Mouse (Mus musculus): ENCODE data around the gene Ranbp3l. TPM values are rescaled to one million over a fixed set of nuclear protein-coding genes. Genes with fewer than 3 reads are reported as not detected.

The Ranbp3l gene
- total and polyA plus RNA-seq, 2 experiments from 2014 or later = 0.14 TPM; not detected in 1

- TF ChIP-seq EP300 (IDR thresholded peaks at IDR 0.05; ENCODE audit: low read depth) = no peak
- TF ChIP-seq CTCF (IDR thresholded peaks at IDR 0.05; ENCODE audit: low read depth) = no peak
- no peaks in the 10 kb centered on the region for H3K36me3 ChIP-seq (replicated peaks; ENCODE audit: control insufficient read depth, insufficient read depth, low read length)
- ATAC-seq (ENCODE audit: insufficient read depth, low read depth) = peak; percentile 29
- peak overlapping the region; percentile 96 for H3K27ac ChIP-seq (ENCODE audit: low read depth)
- WGBS = under 1% methylated on average over 55 of the region's 66 CpGs
- peak overlapping the region; percentile 93 for H3K9ac ChIP-seq (replicated peaks; ENCODE audit: low read depth, low read length)
- peak overlapping the region; percentile 90 for H3K4me2 ChIP-seq (ENCODE audit: low read depth, low read length)
- H3K4me1 ChIP-seq (ENCODE audit: control insufficient read depth, insufficient read depth) = peaks cover 40% of the 10 kb centered on the region
- H3K4me3 ChIP-seq (ENCODE audit: low read depth, low read length) = peak overlapping the region; percentile 89
- no peaks in the 10 kb centered on the region for H3K9me3 ChIP-seq (replicated peaks; ENCODE audit: control insufficient read depth, low read length)
- no peak for DNase-seq (ENCODE audit: low spot score)
- H3K27me3 ChIP-seq (ENCODE audit: control insufficient read depth, insufficient read depth, low read length) = no peaks in the 10 kb centered on the region
These were observed 104.1 kb downstream of the Ranbp3l start for GRCm38 (mm10) chr15:9071556-9072544.

- no peaks in the 10 kb centered on the region for H3K36me3 ChIP-seq (replicated peaks; ENCODE audit: control insufficient read depth, insufficient read depth, low read length)
- DNase-seq (ENCODE audit: low spot score) (peak; percentile 75), ATAC-seq (ENCODE audit: insufficient read depth, low read depth) (no peak)
- no peaks in the 10 kb centered on the region for H3K9me3 ChIP-seq (replicated peaks; ENCODE audit: control insufficient read depth, low read length)
- H3K4me1 ChIP-seq (ENCODE audit: control insufficient read depth, insufficient read depth) = peaks cover 45% of the 10 kb centered on the region
- WGBS = 11% methylated on average over 5 of the region's 5 CpGs
- no peaks in the 10 kb centered on the region for H3K27me3 ChIP-seq (ENCODE audit: control insufficient read depth, insufficient read depth, low read length)
- H3K4me3 ChIP-seq (ENCODE audit: low read depth, low read length) = peak overlapping the region; percentile 89
- TF ChIP-seq CTCF (IDR thresholded peaks at IDR 0.05; ENCODE audit: low read depth) (no peak), EP300 (IDR thresholded peaks at IDR 0.05; ENCODE audit: low read depth) (no peak)
- peak overlapping the region; percentile 96 for H3K27ac ChIP-seq (ENCODE audit: low read depth)
- peak overlapping the region; percentile 90 for H3K4me2 ChIP-seq (ENCODE audit: low read depth, low read length)
- H3K9ac ChIP-seq (replicated peaks; ENCODE audit: low read depth, low read length) = peak overlapping the region; percentile 93; the same call in 1 of the 2 replicates
These were observed 104.9 kb downstream of the Ranbp3l start for GRCm38 (mm10) chr15:9072630-9073029.

- H3K9ac ChIP-seq (replicated peaks; ENCODE audit: low read depth, low read length) = peak overlapping the region; percentile 93
- H3K27me3 ChIP-seq (ENCODE audit: control insufficient read depth, insufficient read depth, low read length) = no peaks in the 10 kb centered on the region
- H3K36me3 ChIP-seq (replicated peaks; ENCODE audit: control insufficient read depth, insufficient read depth, low read length) = no peaks in the 10 kb centered on the region
- TF ChIP-seq CTCF (IDR thresholded peaks at IDR 0.05; ENCODE audit: low read depth) (no peak), EP300 (IDR thresholded peaks at IDR 0.05; ENCODE audit: low read depth) (no peak)
- ATAC-seq (ENCODE audit: insufficient read depth, low read depth) (no peak), DNase-seq (ENCODE audit: low spot score) (no peak)
- 18% methylated on average over 12 of the region's 12 CpGs for WGBS
- H3K9me3 ChIP-seq (replicated peaks; ENCODE audit: control insufficient read depth, low read length) = no peaks in the 10 kb centered on the region
- peak overlapping the region; percentile 90 for H3K4me2 ChIP-seq (ENCODE audit: low read depth, low read length)
- H3K27ac ChIP-seq (ENCODE audit: low read depth) = peak overlapping the region; percentile 96
- peak overlapping the region; percentile 89 for H3K4me3 ChIP-seq (ENCODE audit: low read depth, low read length)
- peaks cover 49% of the 10 kb centered on the region for H3K4me1 ChIP-seq (ENCODE audit: control insufficient read depth, insufficient read depth)
These were observed 105.4 kb downstream of the Ranbp3l start for GRCm38 (mm10) chr15:9073067-9073608.

DNA sequence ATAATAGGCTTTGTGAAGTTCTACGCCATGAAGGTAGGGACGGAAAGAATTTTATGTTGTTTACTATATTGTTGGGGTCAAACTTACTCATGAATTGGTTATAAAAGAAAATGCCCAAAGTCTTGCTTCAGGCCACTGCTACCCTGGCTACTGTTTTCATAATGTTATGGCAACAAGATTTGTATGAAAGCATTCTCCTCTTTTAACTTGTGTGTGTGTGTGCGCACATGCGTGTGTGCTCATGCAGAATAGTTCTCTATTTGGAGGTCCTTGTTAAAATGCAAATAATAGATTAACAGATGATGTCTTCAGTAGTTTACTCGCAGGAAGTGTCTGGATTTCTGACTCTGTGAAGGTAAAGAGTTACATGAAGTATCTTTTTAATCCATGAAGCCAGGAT is 105.9 kb downstream of the Ranbp3l start:
- TF ChIP-seq CTCF (IDR thresholded peaks at IDR 0.05; ENCODE audit: low read depth) = no peak
- Histone ChIP-seq H3K36me3 (replicated peaks; ENCODE audit: control insufficient read depth, insufficient read depth, low read length) (no peaks in the 10 kb centered on the region), H3K9ac (replicated peaks; ENCODE audit: low read depth, low read length) (0 out of 2 replicates have a peak overlapping the region, but pooled peaks have one; percentile 42), H3K27ac (ENCODE audit: low read depth) (peak overlapping the region; percentile 96), H3K4me1 (ENCODE audit: control insufficient read depth, insufficient read depth) (peaks cover 54% of the 10 kb centered on the region), H3K27me3 (ENCODE audit: control insufficient read depth, insufficient read depth, low read length) (no peaks in the 10 kb centered on the region), H3K9me3 (replicated peaks; ENCODE audit: control insufficient read depth, low read length) (no peaks in the 10 kb centered on the region), H3K4me3 (ENCODE audit: low read depth, low read length) (peak overlapping the region; percentile 89), H3K4me2 (ENCODE audit: low read depth, low read length) (peak overlapping the region; percentile 90)
- 61% methylated on average over 5 of the region's 5 CpGs for WGBS
- no peak for ATAC-seq (ENCODE audit: insufficient read depth, low read depth)
- DNase-seq (ENCODE audit: low spot score) = no peak

DNA sequence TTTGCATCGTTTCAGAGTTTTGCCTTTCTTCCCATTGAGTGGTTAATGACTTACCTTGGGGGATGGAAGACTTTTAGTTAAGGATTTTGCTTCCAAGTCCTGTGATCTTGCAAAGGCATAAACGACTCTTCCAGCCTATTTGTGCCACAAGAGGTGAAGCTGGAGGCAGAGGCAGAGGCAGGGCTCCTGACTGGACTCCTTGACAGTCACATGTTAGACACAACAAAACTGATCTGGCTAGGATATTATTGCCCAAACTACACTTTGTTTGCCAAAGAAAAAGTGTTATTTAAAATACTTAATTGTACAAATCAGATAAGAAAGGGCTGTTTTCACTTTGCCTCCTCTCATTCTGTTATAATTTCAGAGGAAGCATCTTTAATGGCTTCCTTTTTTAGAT is 106.4 kb downstream of the Ranbp3l start:
- Histone ChIP-seq H3K36me3 (replicated peaks; ENCODE audit: control insufficient read depth, insufficient read depth, low read length) (no peaks in the 10 kb centered on the region), H3K27ac (ENCODE audit: low read depth) (peak overlapping the region; percentile 96), H3K9ac (replicated peaks; ENCODE audit: low read depth, low read length) (no peak overlapping the region), H3K4me3 (ENCODE audit: low read depth, low read length) (no peak overlapping the region), H3K4me2 (ENCODE audit: low read depth, low read length) (peak overlapping the region; percentile 90; the same call in 1 of the 2 replicates), H3K27me3 (ENCODE audit: control insufficient read depth, insufficient read depth, low read length) (no peaks in the 10 kb centered on the region), H3K4me1 (ENCODE audit: control insufficient read depth, insufficient read depth) (peaks cover 58% of the 10 kb centered on the region), H3K9me3 (replicated peaks; ENCODE audit: control insufficient read depth, low read length) (no peaks in the 10 kb centered on the region)
- 21% methylated on average over 2 of the region's 2 CpGs for WGBS
- TF ChIP-seq EP300 (IDR thresholded peaks at IDR 0.05; ENCODE audit: low read depth) (no peak), CTCF (IDR thresholded peaks at IDR 0.05; ENCODE audit: low read depth) (no peak)
- no peak for ATAC-seq (ENCODE audit: insufficient read depth, low read depth)
- no peak for DNase-seq (ENCODE audit: low spot score)

Data from heart, postnatal 0 days (tissue).